Mouse (Mus musculus) left cerebral cortex, adult 9 months (tissue): Measurements from ENCODE around the gene Gatm.
A peak's percentile ranks its signal among the peaks of the same experiment; 100 is the strongest.

Experiments
- DNase-seq, 2 experiments: peaks; one replicate each; pipeline ENCODE4 v3.0.0; 2022; ENCODE audit warnings: low spot score in 2 of 2

Gatm gene

DNA sequence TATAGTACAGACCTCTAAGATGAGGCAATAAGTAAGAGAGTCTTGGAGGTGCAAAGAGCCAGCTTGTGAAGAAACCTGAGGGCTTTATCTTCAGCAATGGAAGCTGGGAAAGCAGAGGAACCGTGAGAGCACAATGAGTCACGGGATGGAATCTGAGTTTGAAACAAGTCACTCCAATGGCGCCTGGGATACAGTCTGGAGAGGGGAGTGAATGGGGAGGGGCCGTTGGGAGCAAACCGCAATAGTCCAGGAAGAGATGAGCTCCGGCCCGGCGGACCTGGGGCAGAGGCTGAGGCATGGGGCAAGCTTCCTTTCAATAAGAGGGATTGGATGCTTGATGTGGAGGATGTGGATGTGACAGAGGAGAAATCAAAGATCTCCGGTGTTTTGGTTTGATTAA lies 2.3 kb downstream of the Gatm start:
- DNase-seq: no peak

DNA sequence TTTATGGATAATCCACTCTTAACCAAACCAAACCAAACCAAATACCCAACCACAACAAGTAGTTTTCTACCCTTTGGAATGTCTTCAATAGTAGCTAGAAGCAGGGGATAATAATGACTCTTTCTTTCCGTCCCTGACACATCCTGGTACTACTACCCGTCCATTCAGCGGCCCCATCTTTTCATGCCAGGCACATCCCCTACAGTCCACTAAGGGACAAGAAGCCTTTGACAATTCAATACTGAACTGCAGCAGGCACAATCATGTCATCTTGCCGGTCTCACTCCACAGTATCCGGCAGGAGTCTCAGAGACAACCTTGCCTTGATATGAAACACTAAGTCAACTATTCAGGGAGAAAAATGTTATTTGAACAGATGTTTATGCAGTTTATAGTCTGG lies 5.3 kb downstream of the Gatm start:
- peak; percentile 47 to 60 for DNase-seq

DNA sequence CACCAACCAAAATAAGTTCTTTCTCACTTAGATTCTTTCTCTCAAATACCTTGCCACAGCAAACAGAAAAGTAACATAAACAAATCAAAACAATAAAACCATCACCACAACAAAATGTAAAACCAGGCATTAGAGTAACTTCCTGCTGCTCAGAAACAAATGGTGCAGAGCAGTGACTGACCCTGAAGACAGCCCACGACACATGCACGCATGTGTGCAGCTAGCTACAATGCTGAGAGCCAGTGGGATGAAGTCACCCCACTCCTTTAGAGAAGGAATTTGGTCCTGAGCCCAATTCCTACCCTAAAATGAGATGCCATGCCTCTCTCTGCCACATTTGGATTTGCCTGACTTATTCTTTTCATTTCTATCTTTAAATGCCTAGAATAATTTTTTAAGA lies 9.7 kb downstream of the Gatm start:
- DNase-seq: no peak

- DNase-seq: no peak
Observed at GRCm38 (mm10) chr2:122599736-122600135, 11.4 kb downstream of the Gatm start.

GRCm38 (mm10) chr2:122595461-122595860 lies 15.6 kb downstream of the Gatm start:
- no peak for DNase-seq

GRCm38 (mm10) chr2:122591213-122591612 lies 19.9 kb downstream of the Gatm start:
- no peak for DNase-seq

- no peak for DNase-seq
Observed at GRCm38 (mm10) chr2:122590351-122590750, 20.8 kb downstream of the Gatm start.

DNA sequence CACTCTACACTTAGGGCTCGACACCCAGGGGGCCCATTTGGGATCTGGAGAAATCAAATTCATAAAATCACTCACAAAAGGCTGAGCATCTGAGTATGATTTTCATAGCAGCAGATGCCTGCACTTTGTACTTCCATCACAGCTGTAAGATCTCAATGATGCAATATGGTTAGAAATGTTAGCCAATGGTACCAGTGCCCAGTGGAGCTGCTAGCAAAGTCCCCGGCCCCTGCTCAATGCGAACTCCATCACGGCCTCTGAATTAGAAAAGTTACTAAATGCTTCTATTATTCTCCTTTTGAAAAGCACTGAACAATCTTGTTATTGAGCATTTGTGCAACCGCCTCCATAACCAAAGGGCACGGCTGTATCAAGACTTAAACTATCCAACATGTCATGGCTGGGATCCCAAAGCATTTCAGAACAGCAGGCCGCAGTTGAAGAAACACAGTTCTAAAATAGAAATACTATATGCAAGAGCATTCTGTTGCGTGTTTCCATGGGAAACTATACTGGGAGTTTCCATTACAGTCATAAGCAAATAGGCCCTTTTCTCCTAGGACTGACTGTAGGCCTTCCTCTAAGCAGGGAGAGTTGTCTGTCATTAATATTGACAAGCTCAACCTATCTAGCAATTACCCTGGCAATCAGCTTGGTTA lies 23.1 kb downstream of the Gatm start:
- no peak for DNase-seq

GRCm38 (mm10) chr2:122586258-122586657 lies 24.8 kb downstream of the Gatm start:
- DNase-seq: no peak

DNA sequence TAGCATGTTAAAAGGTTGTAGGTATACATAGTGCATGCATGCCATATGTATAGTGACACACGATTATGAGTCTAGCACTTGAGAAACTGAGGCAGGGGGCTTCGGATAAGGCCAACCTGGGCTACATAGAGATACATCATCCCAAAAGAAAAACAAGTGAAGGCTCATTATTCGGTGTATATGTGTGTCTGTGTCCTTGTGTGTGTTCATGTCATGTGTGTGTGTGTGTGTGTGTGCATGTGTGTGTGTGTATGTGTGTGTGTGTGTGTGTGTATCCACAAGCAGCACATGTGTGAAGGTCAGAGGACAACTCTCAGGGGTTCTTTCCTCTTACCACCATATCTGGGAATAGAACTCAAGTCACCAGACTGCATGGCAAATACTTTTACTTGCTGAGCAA lies 28.8 kb downstream of the Gatm start:
- DNase-seq: no peak

- no peak for DNase-seq
Observed at GRCm38 (mm10) chr2:122581361-122582017, 29.6 kb downstream of the Gatm start.

DNA sequence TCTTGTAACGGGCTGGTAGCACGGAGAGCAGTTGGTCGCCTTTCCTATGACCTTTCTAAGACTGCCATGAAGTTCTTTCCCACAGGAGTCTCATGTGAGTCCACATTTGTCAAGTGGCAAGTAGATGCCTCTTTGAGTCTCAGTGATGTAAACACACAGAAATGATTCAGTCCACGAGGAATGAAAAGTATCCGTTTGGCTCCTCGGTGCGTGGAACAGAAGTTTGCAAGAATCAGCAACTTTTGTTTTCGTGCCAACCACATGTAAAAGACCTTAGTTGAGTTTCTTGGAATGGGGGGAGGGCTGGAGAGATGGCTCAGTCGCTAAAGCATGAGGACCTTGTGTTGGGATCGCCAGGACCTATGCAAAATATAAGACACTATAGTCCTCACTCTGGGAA lies 30.7 kb downstream of the Gatm start:
- no peak for DNase-seq

- no peak for DNase-seq
Observed at GRCm38 (mm10) chr2:122577316-122577715, 33.8 kb downstream of the Gatm start.

DNA sequence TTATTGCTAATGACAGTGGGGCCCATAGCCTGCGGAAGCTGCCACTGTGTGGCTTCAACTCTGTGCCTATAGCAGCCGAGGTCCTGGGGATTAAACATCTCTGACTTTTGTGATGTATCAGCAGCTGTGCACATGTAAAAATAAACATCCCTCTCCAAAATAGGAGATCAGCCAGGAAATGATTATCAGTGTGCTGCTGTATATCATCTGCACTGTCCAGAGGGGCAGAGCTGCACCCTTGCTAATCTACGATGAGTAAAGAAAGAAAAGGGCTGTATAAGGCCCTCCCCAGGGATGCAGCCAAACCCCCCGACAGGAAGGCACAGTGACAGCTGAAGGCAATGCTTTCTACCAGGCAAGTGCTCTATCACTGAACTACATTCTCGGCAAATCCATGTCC lies 34.8 kb downstream of the Gatm start:
- DNase-seq: no peak

DNA sequence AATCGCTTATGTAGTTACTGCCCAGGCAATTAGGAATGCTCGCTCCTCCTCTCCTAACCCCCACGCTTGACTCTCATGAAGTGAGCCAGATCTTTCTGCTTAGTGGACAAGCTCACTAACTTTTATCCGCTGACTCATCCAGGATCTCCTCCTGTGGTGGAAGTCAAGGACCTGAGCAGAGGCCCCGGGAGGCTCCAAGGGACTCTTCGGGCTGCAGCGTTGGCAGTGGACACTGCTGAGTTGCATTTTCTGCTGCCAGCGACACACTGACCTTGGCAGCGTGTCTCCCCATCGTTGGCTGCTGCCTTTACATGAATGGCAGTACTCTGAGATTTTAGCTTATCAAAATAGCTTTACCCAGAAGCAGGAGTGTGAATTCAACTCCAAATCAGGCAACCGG lies 35.6 kb downstream of the Gatm start:
- DNase-seq: no peak

GRCm38 (mm10) chr2:122572438-122572837 lies 38.7 kb downstream of the Gatm start:
- no peak for DNase-seq

DNA sequence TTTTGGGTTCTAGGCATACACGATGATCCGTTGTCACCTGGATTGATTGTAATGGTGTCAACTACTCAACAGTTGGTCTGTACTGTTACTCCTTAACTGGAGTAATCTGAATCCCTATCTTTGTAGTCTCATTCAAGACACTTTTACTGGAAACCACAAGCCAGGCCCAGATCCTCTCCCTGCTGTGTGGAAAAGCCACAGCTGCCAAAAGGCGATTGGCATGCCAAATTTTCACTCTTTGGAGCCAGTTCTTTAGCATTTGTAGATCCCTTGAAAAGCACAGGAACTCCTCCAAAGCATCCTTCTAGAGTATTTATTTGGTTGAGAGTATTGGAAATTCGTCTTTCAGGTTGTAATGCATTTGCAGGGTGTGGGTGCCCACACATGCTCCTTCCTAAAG lies 39.8 kb downstream of the Gatm start:
- DNase-seq: no peak

DNA sequence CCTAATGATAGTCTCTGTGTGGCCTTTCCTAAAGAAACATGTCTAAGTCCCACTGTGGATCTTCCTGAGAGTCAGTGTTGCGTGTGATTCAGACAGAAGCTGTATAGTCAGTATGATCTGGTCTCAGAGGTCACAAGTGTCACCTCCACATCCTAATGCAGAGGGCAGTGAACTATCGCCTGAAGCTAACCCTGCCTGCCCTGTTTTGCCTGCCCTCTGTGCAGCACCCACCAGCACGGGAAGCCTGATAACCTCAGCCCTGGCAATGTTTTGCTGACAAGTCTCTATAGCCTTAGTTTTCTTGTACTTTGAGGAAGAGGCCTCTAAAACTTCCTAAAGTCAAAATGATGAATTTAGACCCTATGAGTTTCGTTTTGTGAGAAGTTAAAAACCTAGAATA lies 40.7 kb downstream of the Gatm start:
- no peak for DNase-seq

GRCm38 (mm10) chr2:122569439-122569838 lies 41.7 kb downstream of the Gatm start:
- DNase-seq: peak in 1 of 2 experiments; percentile 55

DNA sequence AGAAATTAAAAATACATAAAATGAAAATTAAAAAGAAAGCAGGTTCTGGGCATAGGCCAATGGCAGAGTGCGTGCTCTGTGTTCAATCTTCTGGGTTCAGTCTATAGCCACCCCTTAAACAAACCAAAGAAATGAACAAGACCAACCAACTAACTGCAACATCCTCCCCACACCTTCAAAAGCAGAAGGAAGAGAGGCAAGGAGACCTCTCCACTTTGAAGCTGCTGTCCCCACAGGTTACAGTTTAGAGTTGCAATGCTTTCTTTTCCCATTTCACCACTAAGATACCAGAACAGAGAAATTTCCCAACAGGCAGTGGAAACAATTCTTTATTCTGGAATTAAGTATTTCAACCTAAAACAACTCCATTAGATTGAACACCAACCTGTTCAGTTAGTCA lies 48.9 kb downstream of the Gatm start:
- no peak for DNase-seq

GRCm38 (mm10) chr2:122561221-122561620 lies 49.9 kb downstream of the Gatm start:
- no peak for DNase-seq

DNA sequence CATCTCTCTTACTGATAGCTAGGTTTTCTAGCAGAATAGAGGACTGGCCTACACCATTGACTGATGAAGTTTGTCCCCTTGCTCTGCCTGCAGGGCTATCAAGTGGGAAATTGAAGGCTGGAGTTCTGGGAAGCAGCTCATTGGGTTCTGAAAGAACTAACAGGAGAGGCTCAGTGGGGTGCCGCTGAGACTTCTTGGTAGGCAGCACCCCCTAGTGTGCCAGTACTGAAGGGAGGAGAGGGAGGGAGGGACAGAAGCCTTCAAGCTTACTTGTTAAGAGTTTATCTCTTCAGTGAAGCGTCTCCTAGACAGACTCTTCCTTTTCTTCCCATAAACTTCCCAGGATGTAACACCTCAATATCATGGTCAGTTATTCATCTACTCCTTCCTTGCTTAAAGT lies 52.8 kb downstream of the Gatm start:
- DNase-seq: peak in 1 of 2 experiments; percentile 49
